Mouse (Mus musculus): ENCODE results near the gene Krt1. TPM values are rescaled to one million over a fixed set of nuclear protein-coding genes. Genes with fewer than 3 reads are reported as not detected.

Gene Krt1
- polyA plus RNA-seq (2012; rRNA removed) = 1.9 and 2.6 TPM in 2 replicates

- no peak for DNase-seq (ENCODE audit: low spot score)
Measured at GRCm38 (mm10) chr15:101850694-101851093, at the start of gene Krt1. Gene Krt1 (minus strand): TSS chr15:101850794.

- no peak for DNase-seq (ENCODE audit: low spot score)
Measured at GRCm38 (mm10) chr15:101895216-101895615, 44.6 kb upstream of the Krt1 start.

- no peak for DNase-seq (ENCODE audit: low spot score)
Measured at GRCm38 (mm10) chr15:101892820-101893219, 42.2 kb upstream of the Krt1 start, which contains the start of gene Krt76. Gene Krt76 (minus strand): TSS chr15:101892920.

GRCm38 (mm10) chr15:101879776-101880175, 29.2 kb upstream of the Krt1 start:
- no peak for DNase-seq (ENCODE audit: low spot score)

GRCm38 (mm10) chr15:101878041-101878440, 27.4 kb upstream of the Krt1 start:
- no peak for DNase-seq (ENCODE audit: low spot score)

- DNase-seq (ENCODE audit: low spot score) = no peak
Measured at GRCm38 (mm10) chr15:101874383-101874782, 23.8 kb upstream of the Krt1 start.

GRCm38 (mm10) chr15:101873231-101873630, 22.6 kb upstream of the Krt1 start:
- no peak for DNase-seq (ENCODE audit: low spot score)

- DNase-seq (ENCODE audit: low spot score) = no peak
Measured at GRCm38 (mm10) chr15:101869431-101869830, 18.8 kb upstream of the Krt1 start, which contains the start of gene Krt77. Gene Krt77 (minus strand): TSS chr15:101869705.

- DNase-seq (ENCODE audit: low spot score) = no peak
Measured at GRCm38 (mm10) chr15:101866754-101867153, 16.2 kb upstream of the Krt1 start.

GRCm38 (mm10) chr15:101860421-101861130, 10.0 kb upstream of the Krt1 start:
- DNase-seq (ENCODE audit: low spot score) = no peak

- DNase-seq (ENCODE audit: low spot score) = peak; percentile 44
Measured at GRCm38 (mm10) chr15:101859735-101860170, 9.2 kb upstream of the Krt1 start.

- DNase-seq (ENCODE audit: low spot score) = no peak
Measured at GRCm38 (mm10) chr15:101858673-101859425, 8.3 kb upstream of the Krt1 start.

- DNase-seq (ENCODE audit: low spot score) = no peak
Measured at GRCm38 (mm10) chr15:101856696-101857095, 6.1 kb upstream of the Krt1 start.

- DNase-seq (ENCODE audit: low spot score) = no peak
Measured at GRCm38 (mm10) chr15:101855732-101856131, 5.1 kb upstream of the Krt1 start.

- DNase-seq (ENCODE audit: low spot score) = no peak
Measured at GRCm38 (mm10) chr15:101854294-101854693, 3.7 kb upstream of the Krt1 start.

GRCm38 (mm10) chr15:101852571-101852970, 2.0 kb upstream of the Krt1 start:
- no peak for DNase-seq (ENCODE audit: low spot score)

GRCm38 (mm10) chr15:101845971-101846403, 4.6 kb downstream of the Krt1 start:
- peak; percentile 53 for DNase-seq (ENCODE audit: low spot score)

- no peak for DNase-seq (ENCODE audit: low spot score)
Measured at GRCm38 (mm10) chr15:101843192-101843591, 7.4 kb downstream of the Krt1 start.

GRCm38 (mm10) chr15:101834784-101835328, 15.7 kb downstream of the Krt1 start:
- DNase-seq (ENCODE audit: low spot score) = no peak

GRCm38 (mm10) chr15:101833131-101833530, 17.5 kb downstream of the Krt1 start:
- DNase-seq (ENCODE audit: low spot score) = no peak

GRCm38 (mm10) chr15:101829441-101829840, 21.2 kb downstream of the Krt1 start:
- DNase-seq (ENCODE audit: low spot score) = no peak

- DNase-seq (ENCODE audit: low spot score) = no peak
Measured at GRCm38 (mm10) chr15:101821786-101822185, 28.8 kb downstream of the Krt1 start.

- DNase-seq (ENCODE audit: low spot score) = no peak
Measured at GRCm38 (mm10) chr15:101817875-101818274, 32.7 kb downstream of the Krt1 start, which contains the start of gene Krt2. Gene Krt2 (minus strand): TSS chr15:101818169.
